Mouse (Mus musculus) naive thymus-derived CD4-positive, alpha-beta T cell, adult 2 months (primary cell): ENCODE measurements around the gene Lmtk2.

ENCODE experiments used
- DNase-seq: peaks from one replicate; pipeline ENCODE4 v3.0.0-alpha.2; 2011; ENCODE audit warnings: low read depth

Gene Lmtk2

GRCm38 (mm10) chr5:144218061-144218460 lies 117.8 kb downstream of the Lmtk2 start:
- no peak for DNase-seq

- DNase-seq, result no peak
Observed at GRCm38 (mm10) chr5:144219306-144219705, 119.1 kb downstream of the Lmtk2 start.

- no peak for DNase-seq
Observed at GRCm38 (mm10) chr5:144219936-144220335, 119.7 kb downstream of the Lmtk2 start.

GRCm38 (mm10) chr5:144221305-144221704 lies 121.1 kb downstream of the Lmtk2 start:
- DNase-seq, result peak; percentile 87

GRCm38 (mm10) chr5:144222811-144223502 lies 122.7 kb downstream of the Lmtk2 start:
- peak; percentile 69 for DNase-seq

- DNase-seq, result peak; percentile 96
Observed at GRCm38 (mm10) chr5:144223503-144223862, 123.2 kb downstream of the Lmtk2 start, which contains the start of gene Tecpr1. Tecpr1 (minus strand) TSS chr5:144223615.

GRCm38 (mm10) chr5:144223899-144224816 lies 123.9 kb downstream of the Lmtk2 start:
- DNase-seq, result no peak

- peak; percentile 43 for DNase-seq
Observed at GRCm38 (mm10) chr5:144226220-144226619, 126.0 kb downstream of the Lmtk2 start.

GRCm38 (mm10) chr5:144230216-144230615 lies 130.0 kb downstream of the Lmtk2 start:
- DNase-seq, result no peak

GRCm38 (mm10) chr5:144231410-144231809 lies 131.2 kb downstream of the Lmtk2 start:
- peak; percentile 76 for DNase-seq

GRCm38 (mm10) chr5:144232531-144232930 lies 132.3 kb downstream of the Lmtk2 start:
- DNase-seq, result no peak

GRCm38 (mm10) chr5:144234222-144234621 lies 134.0 kb downstream of the Lmtk2 start:
- DNase-seq, result no peak

- DNase-seq, result no peak
Observed at GRCm38 (mm10) chr5:144234714-144235113, 134.5 kb downstream of the Lmtk2 start.
